Mouse (Mus musculus) kidney, embryonic 15.5 days (tissue): ENCODE measurements at regions not wholly inside any gene's neighbourhood (a gene's known extent, or its start where the extent isn't known, plus 50 kb on each side); places are given as distances from the start of the nearest gene placed in this dataset.
A peak's percentile ranks its signal among the peaks of the same experiment; 100 is the strongest.

Experiments used
- ATAC-seq: fragments of 200-750 bp; cut with Nextera tagmentation; replicated peaks from 2 replicates; pipeline ENCODE4 v1.8.0; 2017; ENCODE audit warnings: moderate TSS enrichment; ENCODE audit not compliant: low FRiP score
- H3K27ac ChIP-seq: fragments of 300-500 bp; sonication (generic); 2 replicates; pipeline ENCODE4 v1.5.1; 2015; ENCODE audit warnings: mild to moderate bottlenecking, inconsistent platforms
- H3K27me3 ChIP-seq: fragments of 300-500 bp; sonication (generic); 2 replicates; pipeline ENCODE4 v1.6.1; 2015; ENCODE audit warnings: inconsistent platforms
- H3K36me3 ChIP-seq: fragments of 300-500 bp; sonication (generic); 2 replicates; pipeline ENCODE4 v1.6.1; 2015; ENCODE audit warnings: inconsistent platforms
- H3K4me1 ChIP-seq: fragments of 300-500 bp; sonication (generic); 2 replicates; pipeline ENCODE4 v1.6.1; 2015; ENCODE audit warnings: inconsistent platforms
- H3K4me2 ChIP-seq: fragments of 300-500 bp; sonication (generic); 2 replicates; pipeline ENCODE4 v1.6.1; 2015; ENCODE audit warnings: moderate library complexity, mild to moderate bottlenecking, inconsistent platforms
- H3K4me3 ChIP-seq: fragments of 300-500 bp; sonication (generic); replicated peaks from 2 replicates; pipeline ENCODE4 v1.5.1; 2015; ENCODE audit warnings: mild to moderate bottlenecking, inconsistent platforms
- H3K9ac ChIP-seq: fragments of 300-500 bp; sonication (generic); 2 replicates; pipeline ENCODE4 v1.6.1; 2015; ENCODE audit warnings: mild to moderate bottlenecking, inconsistent platforms
- H3K9me3 ChIP-seq: fragments of 300-500 bp; sonication (generic); replicated peaks from 2 replicates; pipeline ENCODE4 v1.6.1; 2016; ENCODE audit warnings: inconsistent platforms
- WGBS: fragments of 180-500 bp; shearing (Covaris S2); methylation state at CpG from one replicate; pipeline ENCODE4 v1.1.7; 2015; ENCODE audit warnings: mixed read lengths; 5-methylcytosine and 5-hydroxymethylcytosine counted together

DNA sequence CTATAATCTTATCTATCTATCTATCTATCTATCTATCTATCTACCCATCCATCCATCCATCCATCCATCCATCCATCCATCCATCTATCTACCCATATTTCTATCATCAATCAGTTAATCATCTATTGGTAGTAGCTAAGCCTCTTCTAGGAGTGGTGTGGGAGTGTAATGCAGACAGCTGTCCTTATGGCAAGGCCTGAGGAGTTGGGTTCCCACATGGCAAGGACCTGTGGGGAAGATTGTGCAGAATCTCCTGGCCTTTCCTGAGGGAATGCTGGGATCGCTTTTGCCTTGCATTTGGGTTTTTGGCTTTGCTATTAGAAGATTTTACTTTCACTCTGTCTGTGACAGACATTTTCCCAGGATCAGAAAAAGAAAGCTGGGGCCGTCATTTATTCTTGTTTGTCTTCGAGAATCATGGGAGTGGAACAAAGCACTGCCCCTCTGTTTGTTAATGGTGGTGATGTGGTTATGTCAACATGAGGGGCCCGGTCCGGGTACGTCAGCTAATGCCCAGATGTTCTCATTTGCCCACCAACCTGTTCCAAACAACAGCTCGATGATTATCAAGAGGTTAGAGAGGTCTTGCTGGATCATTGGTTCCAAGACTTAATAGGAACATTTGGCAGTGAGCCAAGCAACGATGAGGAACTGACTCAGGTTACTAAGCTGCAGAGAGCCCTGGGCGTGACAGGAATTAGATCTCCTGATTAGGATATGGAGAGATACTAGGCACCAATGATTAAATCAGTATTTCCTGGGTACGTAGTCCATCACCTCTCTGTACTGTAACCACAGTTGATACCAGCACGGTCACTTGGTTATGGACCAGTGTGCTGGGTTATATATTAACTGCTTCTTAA is 249.0 kb upstream of the Dusp10 start:
- 39% methylated on average over 11 of the region's 11 CpGs for WGBS
- Histone ChIP-seq H3K4me2 (no peak overlapping the region), H3K4me3 (no peak overlapping the region), H3K9ac (no peak overlapping the region), H3K27ac (peak overlapping the region; percentile 56), H3K36me3 (no peaks in the 10 kb centered on the region), H3K4me1 (peaks cover 14% of the 10 kb centered on the region; the same call in 1 of the 2 replicates), H3K27me3 (no peaks in the 10 kb centered on the region), H3K9me3 (no peaks in the 10 kb centered on the region)
- peak; percentile 96 for ATAC-seq

DNA sequence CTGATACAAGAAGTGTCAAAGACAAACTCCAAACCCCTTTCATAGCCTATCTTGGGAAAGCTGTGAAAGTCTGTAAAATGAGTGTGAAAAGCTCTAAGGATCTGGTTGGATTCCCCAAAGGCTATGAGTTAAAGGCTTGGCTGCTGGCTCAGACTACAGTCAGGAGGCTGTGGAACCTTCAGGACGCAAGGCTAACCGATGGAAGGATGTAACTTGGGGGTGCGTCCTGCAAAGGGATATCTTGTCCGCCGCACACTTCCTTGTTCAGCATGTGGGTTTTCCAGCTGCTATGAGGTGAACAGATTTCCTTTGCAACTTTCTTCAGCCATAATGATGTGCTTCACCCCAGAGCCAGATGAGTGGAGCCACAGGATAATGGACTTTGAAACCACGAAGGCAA is 240.3 kb upstream of the Dusp10 start:
- no peak overlapping the region for H3K27ac ChIP-seq
- H3K27me3 ChIP-seq = no peaks in the 10 kb centered on the region
- no peaks in the 10 kb centered on the region for H3K9me3 ChIP-seq
- H3K4me3 ChIP-seq = no peak overlapping the region
- H3K9ac ChIP-seq = no peak overlapping the region
- no peaks in the 10 kb centered on the region for H3K36me3 ChIP-seq
- 89% methylated on average over 6 of the region's 6 CpGs for WGBS
- no peaks in the 10 kb centered on the region for H3K4me1 ChIP-seq
- no peak overlapping the region for H3K4me2 ChIP-seq
- no peak for ATAC-seq

DNA sequence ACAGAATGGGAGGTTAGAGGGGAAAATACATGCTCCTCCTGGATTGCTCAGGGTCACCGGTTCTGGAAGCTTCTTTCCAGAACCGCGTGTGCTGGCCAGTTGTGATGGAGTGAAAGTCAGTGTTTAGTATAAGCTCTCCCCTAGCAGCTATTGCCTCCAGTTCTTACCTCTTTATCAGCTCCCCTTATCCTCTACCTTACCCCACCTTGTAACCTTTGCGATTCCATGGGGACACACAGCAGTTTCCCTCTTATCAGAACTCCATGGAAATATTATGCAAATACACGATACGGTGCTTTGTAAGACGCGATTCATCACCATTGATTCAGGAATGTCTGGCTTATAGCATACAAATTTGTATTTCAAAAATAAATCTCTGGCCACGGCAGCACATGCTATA is 232.9 kb upstream of the Dusp10 start:
- Histone ChIP-seq H3K9me3 (no peaks in the 10 kb centered on the region), H3K4me3 (no peak overlapping the region), H3K4me1 (0 out of 2 replicates have a peak, but pooled peaks cover 2% of the 10 kb centered on the region), H3K36me3 (no peaks in the 10 kb centered on the region), H3K4me2 (no peak overlapping the region), H3K9ac (no peak overlapping the region), H3K27ac (no peak overlapping the region), H3K27me3 (no peaks in the 10 kb centered on the region)
- 96% methylated on average over 9 of the region's 9 CpGs for WGBS
- no peak for ATAC-seq

DNA sequence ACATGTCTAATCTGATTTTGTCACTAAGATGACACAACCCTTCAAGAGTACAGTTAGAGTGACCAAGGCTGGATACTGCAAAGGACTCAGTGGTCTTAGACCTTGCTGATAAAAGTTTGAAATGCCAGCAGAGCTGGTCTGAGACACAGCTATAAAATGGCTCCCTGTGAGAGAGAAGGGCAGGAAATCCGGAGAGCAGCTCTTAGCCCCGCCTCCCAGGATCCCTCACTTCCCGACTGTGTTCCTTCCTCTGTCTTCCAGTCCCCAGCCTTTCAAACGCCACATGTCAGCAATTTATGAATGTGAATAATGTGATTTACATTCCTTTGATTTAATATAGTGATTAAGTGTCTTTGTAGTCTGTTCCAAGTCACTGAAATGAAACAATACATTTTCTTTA is 232.3 kb upstream of the Dusp10 start:
- Histone ChIP-seq H3K9me3 (no peaks in the 10 kb centered on the region), H3K36me3 (no peaks in the 10 kb centered on the region), H3K4me3 (no peak overlapping the region), H3K9ac (no peak overlapping the region), H3K27ac (no peak overlapping the region), H3K27me3 (no peaks in the 10 kb centered on the region), H3K4me1 (0 out of 2 replicates have a peak, but pooled peaks cover 2% of the 10 kb centered on the region), H3K4me2 (no peak overlapping the region)
- ATAC-seq = 0 out of 2 replicates have a peak, but pooled peaks have one; percentile 58
- 40% methylated on average over 4 of the region's 4 CpGs for WGBS

DNA sequence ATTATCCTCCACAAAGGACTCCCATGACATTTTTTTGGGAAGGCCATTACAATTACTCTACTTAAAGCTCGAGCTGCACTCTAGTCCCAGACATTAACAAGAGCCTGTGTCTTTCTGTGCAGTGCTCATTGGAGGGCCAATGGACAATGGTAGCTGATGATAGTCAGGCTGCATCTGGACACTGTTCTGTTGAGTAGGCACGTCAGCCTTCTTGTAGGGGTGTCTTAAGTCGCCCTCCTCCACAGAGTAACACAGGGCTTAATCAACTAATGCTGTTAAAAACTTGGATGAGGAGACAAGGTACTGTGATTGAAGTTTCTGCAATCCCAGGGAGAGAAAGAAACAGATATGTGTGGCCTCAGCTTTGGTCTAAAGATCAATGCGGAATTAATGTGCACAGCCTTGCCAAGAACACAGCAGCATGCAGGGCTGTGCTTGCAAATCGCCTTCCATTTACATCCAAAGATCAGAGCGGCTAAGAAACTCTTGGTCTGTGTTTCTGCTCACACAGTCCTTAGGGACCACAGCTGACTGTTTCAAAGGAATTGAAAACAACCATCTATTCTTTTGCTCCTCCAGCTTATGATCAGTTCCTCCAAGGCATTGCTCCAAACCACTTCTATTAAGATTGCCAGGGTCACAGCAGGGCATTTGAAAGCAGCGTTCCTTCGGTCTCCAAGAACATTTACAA is 229.5 kb upstream of the Dusp10 start:
- no peaks in the 10 kb centered on the region for H3K9me3 ChIP-seq
- H3K27ac ChIP-seq = no peak overlapping the region
- no peak overlapping the region for H3K4me3 ChIP-seq
- ATAC-seq = no peak
- no peak overlapping the region for H3K9ac ChIP-seq
- no peaks in the 10 kb centered on the region for H3K36me3 ChIP-seq
- no peaks in the 10 kb centered on the region for H3K27me3 ChIP-seq
- WGBS = 78% methylated on average over 8 of the region's 8 CpGs
- H3K4me2 ChIP-seq = no peak overlapping the region
- H3K4me1 ChIP-seq = 0 out of 2 replicates have a peak, but pooled peaks cover 2% of the 10 kb centered on the region

DNA sequence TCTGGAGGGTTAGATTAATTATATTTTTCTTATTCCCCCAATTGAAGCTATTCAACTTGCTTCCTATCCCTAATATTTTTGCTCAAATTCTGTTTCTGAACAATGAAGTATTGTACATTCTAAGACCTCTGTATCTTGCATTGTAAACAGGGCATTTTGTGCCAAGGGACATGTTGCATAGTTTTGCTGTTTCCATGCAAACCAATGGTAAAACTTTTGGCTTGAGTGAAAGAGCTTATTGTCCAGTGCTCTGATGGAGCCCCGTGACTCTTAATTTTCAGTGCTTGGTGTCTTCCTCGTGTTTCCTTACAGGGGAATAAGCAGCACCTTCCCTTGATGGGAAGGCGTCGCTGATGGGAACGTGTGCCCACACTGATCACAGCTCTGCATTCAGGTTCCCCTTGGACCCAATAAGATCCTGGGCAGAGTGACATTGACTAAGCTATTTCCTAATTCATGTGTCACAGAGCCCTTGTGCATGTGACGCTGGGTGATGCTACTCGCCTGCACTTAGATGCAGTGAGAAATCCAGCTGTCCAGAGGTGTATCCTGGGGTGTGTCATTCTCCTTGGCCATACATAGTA is 220.8 kb upstream of the Dusp10 start:
- Histone ChIP-seq H3K36me3 (no peaks in the 10 kb centered on the region), H3K27me3 (no peaks in the 10 kb centered on the region), H3K27ac (no peak overlapping the region), H3K4me1 (0 out of 2 replicates have a peak, but pooled peaks cover 5% of the 10 kb centered on the region), H3K4me2 (no peak overlapping the region), H3K9me3 (no peaks in the 10 kb centered on the region), H3K4me3 (no peak overlapping the region), H3K9ac (no peak overlapping the region)
- no peak for ATAC-seq
- WGBS = 87% methylated on average over 7 of the region's 7 CpGs

DNA sequence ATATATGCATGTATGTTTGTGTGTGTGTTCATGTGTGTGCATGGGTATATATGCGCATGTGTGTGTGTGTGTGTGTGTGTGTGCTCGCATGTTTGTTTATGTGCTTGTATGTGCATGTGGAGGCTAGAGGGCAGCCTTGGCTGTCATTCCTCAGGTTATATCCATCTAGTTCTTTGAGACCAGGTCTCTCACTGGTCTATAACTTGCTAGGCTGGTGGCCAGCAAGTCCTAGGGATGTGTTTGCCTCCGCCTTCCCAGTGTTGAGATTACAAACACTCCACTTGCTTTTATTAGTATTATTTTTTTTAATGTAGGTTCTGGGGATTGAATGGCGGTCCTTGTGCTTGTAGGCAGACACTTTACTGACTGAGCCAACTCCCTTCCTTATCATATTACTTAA is 219.8 kb upstream of the Dusp10 start:
- WGBS = 70% methylated on average over 4 of the region's 4 CpGs
- H3K27ac ChIP-seq = no peak overlapping the region
- no peaks in the 10 kb centered on the region for H3K36me3 ChIP-seq
- no peak overlapping the region for H3K4me2 ChIP-seq
- ATAC-seq = no peak
- H3K4me1 ChIP-seq = 0 out of 2 replicates have a peak, but pooled peaks cover 5% of the 10 kb centered on the region
- H3K9ac ChIP-seq = no peak overlapping the region
- H3K4me3 ChIP-seq = no peak overlapping the region
- H3K27me3 ChIP-seq = no peaks in the 10 kb centered on the region
- no peaks in the 10 kb centered on the region for H3K9me3 ChIP-seq

DNA sequence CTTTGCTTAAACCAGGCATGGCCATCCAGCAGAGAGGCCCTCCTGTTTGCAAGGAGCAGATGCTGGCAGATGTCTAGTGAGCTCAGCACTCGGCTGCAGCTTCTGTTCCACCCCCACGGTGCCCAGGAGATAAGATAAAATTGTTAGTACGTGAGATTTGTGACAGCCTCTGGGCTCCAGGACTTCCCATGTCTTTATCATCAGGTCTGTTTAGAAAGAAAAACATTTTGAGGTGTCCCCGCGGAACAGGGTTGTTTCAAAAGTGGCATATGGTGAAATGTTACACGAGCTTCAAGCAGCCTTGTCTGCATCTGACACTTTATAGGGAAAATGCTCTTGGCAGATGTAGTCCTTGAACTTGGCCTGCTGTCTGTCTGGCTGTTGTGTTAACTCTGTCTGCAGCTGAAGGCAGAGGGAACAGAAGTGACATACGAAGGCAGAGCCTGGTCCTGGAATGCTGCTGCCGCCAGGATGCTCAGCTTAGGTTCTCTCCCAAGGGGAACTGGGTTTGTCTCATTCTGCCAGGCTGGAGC is 219.1 kb upstream of the Dusp10 start:
- H3K27me3 ChIP-seq = no peaks in the 10 kb centered on the region
- H3K27ac ChIP-seq = no peak overlapping the region
- no peak overlapping the region for H3K4me2 ChIP-seq
- 24% methylated on average over 8 of the region's 8 CpGs for WGBS
- no peak for ATAC-seq
- H3K9ac ChIP-seq = no peak overlapping the region
- H3K4me3 ChIP-seq = no peak overlapping the region
- H3K36me3 ChIP-seq = no peaks in the 10 kb centered on the region
- H3K4me1 ChIP-seq = 0 out of 2 replicates have a peak, but pooled peaks cover 5% of the 10 kb centered on the region
- H3K9me3 ChIP-seq = no peaks in the 10 kb centered on the region

DNA sequence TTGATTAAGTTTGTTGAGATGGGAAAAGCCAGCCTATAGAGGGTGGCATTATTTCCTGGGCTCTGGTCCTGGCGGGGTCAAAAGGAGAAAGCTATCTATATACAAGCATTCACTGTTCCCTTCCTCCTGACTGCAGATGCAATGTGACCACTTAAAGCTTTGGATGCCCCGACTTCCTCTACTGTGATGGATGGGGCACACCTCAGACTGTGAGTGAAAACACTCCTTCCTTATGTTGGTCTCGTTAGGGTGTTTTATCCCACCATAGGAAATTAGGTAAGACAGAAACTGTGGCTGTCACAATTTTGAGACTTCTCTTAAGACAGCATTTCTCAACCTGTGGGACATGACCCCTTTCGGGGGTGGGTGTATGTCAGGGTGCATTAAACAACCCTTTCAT is 210.8 kb upstream of the Dusp10 start:
- Histone ChIP-seq H3K27ac (no peak overlapping the region), H3K9me3 (no peaks in the 10 kb centered on the region), H3K9ac (no peak overlapping the region), H3K4me3 (no peak overlapping the region), H3K4me1 (no peaks in the 10 kb centered on the region), H3K36me3 (no peaks in the 10 kb centered on the region), H3K4me2 (no peak overlapping the region), H3K27me3 (no peaks in the 10 kb centered on the region)
- 68% methylated on average over 4 of the region's 4 CpGs for WGBS
- no peak for ATAC-seq

DNA sequence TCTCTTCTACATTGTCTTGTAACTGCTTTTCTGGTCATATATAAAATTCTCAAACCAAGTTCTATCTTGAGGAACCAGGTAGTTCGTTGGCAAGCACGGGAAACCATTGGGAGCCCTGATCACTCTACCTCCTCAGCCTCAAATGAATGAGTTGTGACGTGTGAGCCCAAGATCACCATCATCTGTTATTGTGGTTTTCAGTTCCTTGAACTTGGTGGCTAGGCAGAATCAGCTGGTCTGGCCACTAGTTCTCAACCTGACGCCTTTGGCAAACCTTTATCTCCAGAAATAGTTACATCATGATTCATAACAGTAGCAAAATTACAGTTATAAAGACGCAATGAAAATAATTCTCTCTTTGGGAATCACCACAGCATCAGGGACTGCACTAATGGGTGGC is 209.7 kb upstream of the Dusp10 start:
- no peak for ATAC-seq
- H3K36me3 ChIP-seq = no peaks in the 10 kb centered on the region
- no peaks in the 10 kb centered on the region for H3K9me3 ChIP-seq
- H3K4me2 ChIP-seq = no peak overlapping the region
- no peak overlapping the region for H3K9ac ChIP-seq
- WGBS = 86% methylated on average over 5 of the region's 5 CpGs
- no peak overlapping the region for H3K4me3 ChIP-seq
- no peak overlapping the region for H3K27ac ChIP-seq
- no peaks in the 10 kb centered on the region for H3K4me1 ChIP-seq
- H3K27me3 ChIP-seq = no peaks in the 10 kb centered on the region

DNA sequence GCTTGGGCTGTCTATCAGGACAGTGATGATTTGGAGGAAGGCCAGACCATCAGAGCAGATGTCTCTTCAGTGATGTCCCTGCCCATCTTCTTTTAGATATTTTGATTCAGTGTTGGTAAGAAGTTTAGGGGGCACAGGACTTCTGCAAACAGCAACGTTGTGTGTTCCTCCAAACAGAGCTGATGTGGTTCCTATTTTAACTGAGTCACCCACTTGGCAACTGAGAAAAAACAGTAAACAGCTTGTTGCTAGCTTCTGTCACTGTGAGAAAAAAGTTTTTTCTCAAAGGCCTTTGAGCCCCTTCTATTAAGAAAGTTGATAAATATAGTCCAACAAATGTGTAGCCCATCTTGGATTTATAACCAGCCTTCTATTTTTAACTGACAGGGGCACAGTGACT is 209.3 kb upstream of the Dusp10 start:
- Histone ChIP-seq H3K4me2 (no peak overlapping the region), H3K4me1 (no peaks in the 10 kb centered on the region), H3K27me3 (no peaks in the 10 kb centered on the region), H3K27ac (no peak overlapping the region), H3K4me3 (no peak overlapping the region), H3K36me3 (no peaks in the 10 kb centered on the region), H3K9ac (no peak overlapping the region), H3K9me3 (no peaks in the 10 kb centered on the region)
- 59% methylated on average over 1 of the region's 1 CpGs for WGBS
- no peak for ATAC-seq

DNA sequence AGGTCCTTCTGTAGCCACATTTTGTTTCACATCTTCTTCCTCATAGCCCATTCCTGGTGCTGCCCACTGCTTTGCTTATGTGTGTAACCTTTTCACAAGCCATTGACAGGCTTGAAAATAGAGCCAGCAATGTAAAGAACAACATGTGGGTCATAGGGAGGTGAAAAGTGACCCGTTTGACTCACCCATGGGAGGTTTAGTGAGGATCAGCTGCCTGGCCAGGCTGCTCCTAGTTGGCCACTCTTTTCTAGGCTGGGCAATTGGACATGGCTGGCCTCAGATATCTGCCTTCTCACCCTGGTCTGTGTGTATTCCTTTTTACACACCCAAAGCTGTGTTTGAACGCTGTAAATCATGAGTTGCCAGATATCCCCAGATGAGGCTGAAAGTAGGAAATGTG is 208.8 kb upstream of the Dusp10 start:
- no peak overlapping the region for H3K4me2 ChIP-seq
- no peak overlapping the region for H3K9ac ChIP-seq
- H3K27ac ChIP-seq = no peak overlapping the region
- no peak for ATAC-seq
- no peak overlapping the region for H3K4me3 ChIP-seq
- 50% methylated on average over 2 of the region's 2 CpGs for WGBS
- H3K36me3 ChIP-seq = no peaks in the 10 kb centered on the region
- no peaks in the 10 kb centered on the region for H3K4me1 ChIP-seq
- H3K9me3 ChIP-seq = no peaks in the 10 kb centered on the region
- H3K27me3 ChIP-seq = no peaks in the 10 kb centered on the region
